Mouse (Mus musculus) embryonic facial prominence, embryonic 14.5 days (tissue): ENCODE measurements at regions not wholly inside any gene's neighbourhood (a gene's known extent, or its start where the extent isn't known, plus 50 kb on each side); places are given as distances from the start of the nearest gene placed in this dataset.
A peak's percentile ranks its signal among the peaks of the same experiment; 100 is the strongest.

Experiments
- ATAC-seq: fragments of 200-750 bp; cut with Nextera tagmentation; 2 replicates; pipeline ENCODE4 v1.8.0; 2017; ENCODE audit warnings: low read depth, moderate number of reproducible peaks, moderate TSS enrichment
- DNase-seq: peaks from one replicate; pipeline ENCODE4 v3.0.0-alpha.2; 2015; ENCODE audit warnings: low spot score
- H3K27ac ChIP-seq: fragments of 300-500 bp; sonication (generic); replicated peaks from 2 replicates; pipeline ENCODE4 v1.5.1; 2014; ENCODE audit warnings: low read depth, mild to moderate bottlenecking, low read length, moderate library complexity
- H3K27me3 ChIP-seq: fragments of 300-500 bp; sonication (generic); replicated peaks from 2 replicates; pipeline ENCODE4 v1.6.1; 2014; ENCODE audit warnings: low read length; ENCODE audit not compliant: control insufficient read depth, insufficient read depth
- H3K36me3 ChIP-seq: fragments of 300-500 bp; sonication (generic); 2 replicates; pipeline ENCODE4 v1.6.1; 2014; ENCODE audit warnings: low read length, mixed read lengths; ENCODE audit not compliant: control insufficient read depth, insufficient read depth
- H3K4me1 ChIP-seq: fragments of 300-500 bp; sonication (generic); 2 replicates; pipeline ENCODE4 v1.6.1; 2014; ENCODE audit warnings: antibody characterized with exemption, low read length; ENCODE audit not compliant: control insufficient read depth, insufficient read depth
- H3K4me2 ChIP-seq: fragments of 300-500 bp; sonication (generic); 2 replicates; pipeline ENCODE4 v1.6.1; 2014; ENCODE audit warnings: low read depth, mild to moderate bottlenecking, low read length, moderate library complexity, mixed read lengths
- H3K4me3 ChIP-seq: fragments of 300-500 bp; sonication (generic); 2 replicates; pipeline ENCODE4 v1.5.1; 2014; ENCODE audit warnings: low read depth, mild to moderate bottlenecking, low read length
- H3K9ac ChIP-seq: fragments of 300-500 bp; sonication (generic); 2 replicates; pipeline ENCODE4 v1.6.1; 2014; ENCODE audit warnings: low read depth, mild to moderate bottlenecking, low read length, moderate library complexity, mixed read lengths
- H3K9me3 ChIP-seq: fragments of 300-500 bp; sonication (generic); 2 replicates; pipeline ENCODE4 v1.6.1; 2016; ENCODE audit warnings: low read length; ENCODE audit not compliant: control insufficient read depth
- WGBS: fragments of 180-500 bp; shearing (Covaris S2); extraction: QIAGEN DNeasy Blood & Tissue Kit; methylation state at CpG from one replicate; pipeline ENCODE4 v1.1.7; 2014; 5-methylcytosine and 5-hydroxymethylcytosine counted together

GRCm38 (mm10) chr9:30283771-30284148 is 143.1 kb upstream of the Snx19 start:
- Histone ChIP-seq H3K4me2 (no peak overlapping the region), H3K36me3 (no peaks in the 10 kb centered on the region), H3K27me3 (no peaks in the 10 kb centered on the region), H3K27ac (no peak overlapping the region), H3K9ac (no peak overlapping the region), H3K9me3 (no peaks in the 10 kb centered on the region), H3K4me1 (no peaks in the 10 kb centered on the region), H3K4me3 (no peak overlapping the region)
- 89% methylated on average over 4 of the region's 4 CpGs for WGBS
- no peak for DNase-seq
- ATAC-seq = no peak

GRCm38 (mm10) chr9:30284562-30285323 is 142.2 kb upstream of the Snx19 start:
- H3K4me1 ChIP-seq = no peaks in the 10 kb centered on the region
- H3K27me3 ChIP-seq = no peaks in the 10 kb centered on the region
- H3K4me2 ChIP-seq = no peak overlapping the region
- DNase-seq (peak; percentile 14), ATAC-seq (peak; percentile 53; the same call in 1 of the 2 replicates)
- H3K27ac ChIP-seq = no peak overlapping the region
- no peak overlapping the region for H3K9ac ChIP-seq
- no peaks in the 10 kb centered on the region for H3K36me3 ChIP-seq
- WGBS = 41% methylated on average over 16 of the region's 16 CpGs
- H3K9me3 ChIP-seq = no peaks in the 10 kb centered on the region
- no peak overlapping the region for H3K4me3 ChIP-seq

- Histone ChIP-seq H3K4me3 (no peak overlapping the region), H3K4me2 (no peak overlapping the region), H3K9me3 (no peaks in the 10 kb centered on the region), H3K36me3 (no peaks in the 10 kb centered on the region), H3K27ac (no peak overlapping the region), H3K9ac (no peak overlapping the region), H3K4me1 (no peaks in the 10 kb centered on the region), H3K27me3 (no peaks in the 10 kb centered on the region)
- 55% methylated on average over 2 of the region's 2 CpGs for whole genome bisulfite sequencing
- ATAC-seq (no peak), DNase-seq (no peak)
These were observed 141.6 kb upstream of the Snx19 start for GRCm38 (mm10) chr9:30285324-30285599.

- peak; percentile 62 for DNase-seq
- Histone ChIP-seq H3K36me3 (no peaks in the 10 kb centered on the region), H3K9me3 (no peaks in the 10 kb centered on the region), H3K4me3 (no peak overlapping the region), H3K27me3 (no peaks in the 10 kb centered on the region), H3K9ac (no peak overlapping the region), H3K27ac (no peak overlapping the region), H3K4me2 (no peak overlapping the region), H3K4me1 (no peaks in the 10 kb centered on the region)
- no peak for ATAC-seq
- 11% methylated on average over 4 of the region's 4 CpGs for WGBS
These were observed 127.1 kb upstream of the Snx19 start for GRCm38 (mm10) chr9:30299844-30300243.

GRCm38 (mm10) chr9:30308281-30308680 is 118.6 kb upstream of the Snx19 start:
- DNase-seq = no peak
- H3K36me3 ChIP-seq = no peaks in the 10 kb centered on the region
- no peak overlapping the region for H3K4me2 ChIP-seq
- no peak overlapping the region for H3K4me3 ChIP-seq
- H3K9ac ChIP-seq = no peak overlapping the region
- H3K9me3 ChIP-seq = no peaks in the 10 kb centered on the region
- H3K4me1 ChIP-seq = no peaks in the 10 kb centered on the region
- WGBS = 22% methylated on average over 2 of the region's 2 CpGs
- no peaks in the 10 kb centered on the region; the same call in 1 of the 2 replicates for H3K27me3 ChIP-seq
- no peak for ATAC-seq
- H3K27ac ChIP-seq = no peak overlapping the region

- no peak overlapping the region for H3K4me3 ChIP-seq
- DNase-seq (no peak), ATAC-seq (no peak)
- H3K9ac ChIP-seq = no peak overlapping the region
- no peak overlapping the region for H3K4me2 ChIP-seq
- H3K36me3 ChIP-seq = no peaks in the 10 kb centered on the region
- 94% methylated on average over 1 of the region's 1 CpGs for WGBS
- H3K9me3 ChIP-seq = no peaks in the 10 kb centered on the region
- no peaks in the 10 kb centered on the region for H3K27me3 ChIP-seq
- H3K27ac ChIP-seq = no peak overlapping the region
- H3K4me1 ChIP-seq = peaks cover 11% of the 10 kb centered on the region
These were observed 113.5 kb upstream of the Snx19 start for GRCm38 (mm10) chr9:30313360-30313759.

GRCm38 (mm10) chr9:30314355-30315171 is 112.3 kb upstream of the Snx19 start:
- H3K36me3 ChIP-seq = no peaks in the 10 kb centered on the region
- peak; percentile 89 for ATAC-seq
- H3K4me1 ChIP-seq = peaks cover 11% of the 10 kb centered on the region
- peak overlapping the region; percentile 67 for H3K27ac ChIP-seq
- H3K27me3 ChIP-seq = no peaks in the 10 kb centered on the region
- 39% methylated on average over 15 of the region's 15 CpGs for whole genome bisulfite sequencing
- peak; percentile 92 for DNase-seq
- H3K4me3 ChIP-seq = no peak overlapping the region
- peak overlapping the region; percentile 34 for H3K4me2 ChIP-seq
- peak overlapping the region; percentile 19; the same call in 1 of the 2 replicates for H3K9ac ChIP-seq
- H3K9me3 ChIP-seq = no peaks in the 10 kb centered on the region

- no peaks in the 10 kb centered on the region for H3K36me3 ChIP-seq
- peak overlapping the region; percentile 34 for H3K4me2 ChIP-seq
- H3K4me1 ChIP-seq = peaks cover 11% of the 10 kb centered on the region
- H3K27ac ChIP-seq = peak overlapping the region; percentile 67
- H3K9ac ChIP-seq = peak overlapping the region; percentile 19; the same call in 1 of the 2 replicates
- no peaks in the 10 kb centered on the region for H3K9me3 ChIP-seq
- DNase-seq (peak; percentile 60), ATAC-seq (peak; percentile 26)
- no peaks in the 10 kb centered on the region for H3K27me3 ChIP-seq
- no peak overlapping the region for H3K4me3 ChIP-seq
- WGBS = 37% methylated on average over 6 of the region's 6 CpGs
These were observed 111.7 kb upstream of the Snx19 start for GRCm38 (mm10) chr9:30315172-30315644.
